Mouse (Mus musculus): Measurements from ENCODE around the gene 9530068E07Rik. TPM values are rescaled to one million over a fixed set of nuclear protein-coding genes. Genes with fewer than 3 reads are reported as not detected.
A peak's percentile ranks its signal among the peaks of the same experiment; 100 is the strongest.
"Not testable (repeated sequence)": the region's sequence is repeated elsewhere in the genome, so short reads cannot be mapped to it uniquely, and the experiment has no call there.

Gene 9530068E07Rik
- polyA plus RNA-seq, 1 experiment from 2014 or later: 201 TPM

GRCm38 (mm10) chr11:52357091-52357490, 39.1 kb upstream of the 9530068E07Rik start:
- ATAC-seq (replicated peaks; ENCODE audit: insufficient number of reproducible peaks, low FRiP score, low TSS enrichment, low read depth): not testable (repeated sequence)

GRCm38 (mm10) chr11:52358520-52358919, 37.7 kb upstream of the 9530068E07Rik start:
- no peak overlapping the region for H3K4me2 ChIP-seq (ENCODE audit: low read depth, low read length)
- no peak overlapping the region for H3K27ac ChIP-seq (replicated peaks; ENCODE audit: low read depth, low read length)
- no peak overlapping the region for H3K4me3 ChIP-seq (ENCODE audit: low read depth, low read length)

More at GRCm38 (mm10) chr11:52357091-52357490, 39.1 kb upstream of the 9530068E07Rik start:
- not testable (repeated sequence) for H3K4me3 ChIP-seq (ENCODE audit: low read depth, low read length); H3K36me3 ChIP-seq (replicated peaks; ENCODE audit: control insufficient read depth, insufficient read depth, low read depth, low read length); H3K27me3 ChIP-seq (ENCODE audit: control insufficient read depth, insufficient read depth, low read length); H3K27ac ChIP-seq (replicated peaks; ENCODE audit: low read depth, low read length); DNase-seq (ENCODE audit: low spot score); H3K4me2 ChIP-seq (ENCODE audit: low read depth, low read length); H3K9ac ChIP-seq (replicated peaks; ENCODE audit: low read length); H3K4me1 ChIP-seq (ENCODE audit: control insufficient read depth, insufficient read depth, low read length); H3K9me3 ChIP-seq (replicated peaks; ENCODE audit: control insufficient read depth, low read length)
- WGBS: 88% methylated on average over 5 of the region's 5 CpGs

GRCm38 (mm10) chr11:52359686-52360470, 36.4 kb upstream of the 9530068E07Rik start:
- no peak for ATAC-seq (replicated peaks; ENCODE audit: insufficient number of reproducible peaks, low FRiP score, low TSS enrichment, low read depth)
- 12% methylated on average over 22 of the region's 22 CpGs for WGBS
- Histone ChIP-seq H3K9ac (replicated peaks; ENCODE audit: low read length) (peak overlapping the region; percentile 95), H3K4me1 (ENCODE audit: control insufficient read depth, insufficient read depth, low read length) (0 out of 2 replicates have a peak, but pooled peaks cover under 1% of the 10 kb centered on the region), H3K27ac (replicated peaks; ENCODE audit: low read depth, low read length) (no peak overlapping the region), H3K4me3 (ENCODE audit: low read depth, low read length) (peak overlapping the region; percentile 91), H3K4me2 (ENCODE audit: low read depth, low read length) (peak overlapping the region; percentile 92), H3K27me3 (ENCODE audit: control insufficient read depth, insufficient read depth, low read length) (no peaks in the 10 kb centered on the region), H3K9me3 (replicated peaks; ENCODE audit: control insufficient read depth, low read length) (no peaks in the 10 kb centered on the region), H3K36me3 (replicated peaks; ENCODE audit: control insufficient read depth, insufficient read depth, low read depth, low read length) (no peaks in the 10 kb centered on the region)
- DNase-seq (ENCODE audit: low spot score): peak; percentile 58

More at GRCm38 (mm10) chr11:52358520-52358919, 37.7 kb upstream of the 9530068E07Rik start:
- Histone ChIP-seq H3K36me3 (replicated peaks; ENCODE audit: control insufficient read depth, insufficient read depth, low read depth, low read length) (no peaks in the 10 kb centered on the region), H3K9ac (replicated peaks; ENCODE audit: low read length) (no peak overlapping the region), H3K27me3 (ENCODE audit: control insufficient read depth, insufficient read depth, low read length) (no peaks in the 10 kb centered on the region), H3K9me3 (replicated peaks; ENCODE audit: control insufficient read depth, low read length) (no peaks in the 10 kb centered on the region), H3K4me1 (ENCODE audit: control insufficient read depth, insufficient read depth, low read length) (no peaks in the 10 kb centered on the region)
- DNase-seq (ENCODE audit: low spot score): peak; percentile 54
- no peak for ATAC-seq (replicated peaks; ENCODE audit: insufficient number of reproducible peaks, low FRiP score, low TSS enrichment, low read depth)
- 35% methylated on average over 4 of the region's 4 CpGs for WGBS

GRCm38 (mm10) chr11:52360471-52361277, 35.6 kb upstream of the 9530068E07Rik start, which contains the start of gene Vdac1:
Gene Vdac1 (plus strand): TSS chr11:52360860.
- WGBS: under 1% methylated on average over 82 of the region's 84 CpGs
- H3K9me3 ChIP-seq (replicated peaks; ENCODE audit: control insufficient read depth, low read length): no peaks in the 10 kb centered on the region
- peak within 1 kb of the TSS; percentile 91 for H3K4me3 ChIP-seq (ENCODE audit: low read depth, low read length)
- peak within 1 kb of the TSS; percentile 95 for H3K9ac ChIP-seq (replicated peaks; ENCODE audit: low read length)
- ATAC-seq (replicated peaks; ENCODE audit: insufficient number of reproducible peaks, low FRiP score, low TSS enrichment, low read depth) (peak; percentile 90), DNase-seq (ENCODE audit: low spot score) (peak; percentile 90)
- 0 out of 2 replicates have a peak, but pooled peaks cover 2% of the 10 kb centered on the region for H3K4me1 ChIP-seq (ENCODE audit: control insufficient read depth, insufficient read depth, low read length)
- H3K4me2 ChIP-seq (ENCODE audit: low read depth, low read length): peak within 1 kb of the TSS; percentile 92
- peak within 1 kb of the TSS; percentile 79 for H3K27ac ChIP-seq (replicated peaks; ENCODE audit: low read depth, low read length)
- H3K36me3 ChIP-seq (replicated peaks; ENCODE audit: control insufficient read depth, insufficient read depth, low read depth, low read length): no peaks in the 10 kb centered on the region
- no peaks in the 10 kb centered on the region for H3K27me3 ChIP-seq (ENCODE audit: control insufficient read depth, insufficient read depth, low read length)

- DNase-seq (ENCODE audit: low spot score) (peak; percentile 52), ATAC-seq (replicated peaks; ENCODE audit: insufficient number of reproducible peaks, low FRiP score, low TSS enrichment, low read depth) (peak; percentile 54)
- H3K27ac ChIP-seq (replicated peaks; ENCODE audit: low read depth, low read length): peak overlapping the region; percentile 79
- no peaks in the 10 kb centered on the region for H3K27me3 ChIP-seq (ENCODE audit: control insufficient read depth, insufficient read depth, low read length)
- H3K4me3 ChIP-seq (ENCODE audit: low read depth, low read length): peak overlapping the region; percentile 91
- H3K9ac ChIP-seq (replicated peaks; ENCODE audit: low read length): peak overlapping the region; percentile 95
- H3K36me3 ChIP-seq (replicated peaks; ENCODE audit: control insufficient read depth, insufficient read depth, low read depth, low read length): no peaks in the 10 kb centered on the region
- 0 out of 2 replicates have a peak, but pooled peaks cover 2% of the 10 kb centered on the region for H3K4me1 ChIP-seq (ENCODE audit: control insufficient read depth, insufficient read depth, low read length)
- WGBS: under 1% methylated on average over 47 of the region's 47 CpGs
- peak overlapping the region; percentile 92 for H3K4me2 ChIP-seq (ENCODE audit: low read depth, low read length)
- H3K9me3 ChIP-seq (replicated peaks; ENCODE audit: control insufficient read depth, low read length): no peaks in the 10 kb centered on the region
These were observed 34.8 kb upstream of the 9530068E07Rik start for GRCm38 (mm10) chr11:52361287-52361921.

- ATAC-seq (replicated peaks; ENCODE audit: insufficient number of reproducible peaks, low FRiP score, low TSS enrichment, low read depth): no peak
- 66% methylated on average over 2 of the region's 2 CpGs for WGBS
These were observed 31.9 kb upstream of the 9530068E07Rik start for GRCm38 (mm10) chr11:52364376-52364775.

GRCm38 (mm10) chr11:52365143-52365542, 31.1 kb upstream of the 9530068E07Rik start:
- peak; percentile 60 for DNase-seq (ENCODE audit: low spot score)
- Histone ChIP-seq H3K27ac (replicated peaks; ENCODE audit: low read depth, low read length) (no peak overlapping the region), H3K27me3 (ENCODE audit: control insufficient read depth, insufficient read depth, low read length) (no peaks in the 10 kb centered on the region), H3K36me3 (replicated peaks; ENCODE audit: control insufficient read depth, insufficient read depth, low read depth, low read length) (no peaks in the 10 kb centered on the region), H3K4me2 (ENCODE audit: low read depth, low read length) (no peak overlapping the region), H3K9me3 (replicated peaks; ENCODE audit: control insufficient read depth, low read length) (no peaks in the 10 kb centered on the region), H3K4me3 (ENCODE audit: low read depth, low read length) (no peak overlapping the region), H3K4me1 (ENCODE audit: control insufficient read depth, insufficient read depth, low read length) (peaks cover 2% of the 10 kb centered on the region; the same call in 1 of the 2 replicates), H3K9ac (replicated peaks; ENCODE audit: low read length) (no peak overlapping the region)
- no peak for ATAC-seq (replicated peaks; ENCODE audit: insufficient number of reproducible peaks, low FRiP score, low TSS enrichment, low read depth)
- 66% methylated on average over 1 of the region's 1 CpGs for WGBS

More at GRCm38 (mm10) chr11:52364376-52364775, 31.9 kb upstream of the 9530068E07Rik start:
- H3K4me2 ChIP-seq (ENCODE audit: low read depth, low read length): no peak overlapping the region
- peaks cover 2% of the 10 kb centered on the region; the same call in 1 of the 2 replicates for H3K4me1 ChIP-seq (ENCODE audit: control insufficient read depth, insufficient read depth, low read length)
- DNase-seq (ENCODE audit: low spot score): no peak
- H3K9ac ChIP-seq (replicated peaks; ENCODE audit: low read length): no peak overlapping the region
- H3K4me3 ChIP-seq (ENCODE audit: low read depth, low read length): no peak overlapping the region
- H3K27ac ChIP-seq (replicated peaks; ENCODE audit: low read depth, low read length): no peak overlapping the region
- H3K36me3 ChIP-seq (replicated peaks; ENCODE audit: control insufficient read depth, insufficient read depth, low read depth, low read length): no peaks in the 10 kb centered on the region
- H3K27me3 ChIP-seq (ENCODE audit: control insufficient read depth, insufficient read depth, low read length): no peaks in the 10 kb centered on the region
- no peaks in the 10 kb centered on the region for H3K9me3 ChIP-seq (replicated peaks; ENCODE audit: control insufficient read depth, low read length)
